Mouse (Mus musculus): ENCODE data around the gene Kcnab2. TPM values are rescaled to one million over a fixed set of nuclear protein-coding genes. Genes with fewer than 3 reads are reported as not detected.

Kcnab2 gene
- polyA plus RNA-seq, 1 experiment from 2014 or later: 9.6 TPM

DNA sequence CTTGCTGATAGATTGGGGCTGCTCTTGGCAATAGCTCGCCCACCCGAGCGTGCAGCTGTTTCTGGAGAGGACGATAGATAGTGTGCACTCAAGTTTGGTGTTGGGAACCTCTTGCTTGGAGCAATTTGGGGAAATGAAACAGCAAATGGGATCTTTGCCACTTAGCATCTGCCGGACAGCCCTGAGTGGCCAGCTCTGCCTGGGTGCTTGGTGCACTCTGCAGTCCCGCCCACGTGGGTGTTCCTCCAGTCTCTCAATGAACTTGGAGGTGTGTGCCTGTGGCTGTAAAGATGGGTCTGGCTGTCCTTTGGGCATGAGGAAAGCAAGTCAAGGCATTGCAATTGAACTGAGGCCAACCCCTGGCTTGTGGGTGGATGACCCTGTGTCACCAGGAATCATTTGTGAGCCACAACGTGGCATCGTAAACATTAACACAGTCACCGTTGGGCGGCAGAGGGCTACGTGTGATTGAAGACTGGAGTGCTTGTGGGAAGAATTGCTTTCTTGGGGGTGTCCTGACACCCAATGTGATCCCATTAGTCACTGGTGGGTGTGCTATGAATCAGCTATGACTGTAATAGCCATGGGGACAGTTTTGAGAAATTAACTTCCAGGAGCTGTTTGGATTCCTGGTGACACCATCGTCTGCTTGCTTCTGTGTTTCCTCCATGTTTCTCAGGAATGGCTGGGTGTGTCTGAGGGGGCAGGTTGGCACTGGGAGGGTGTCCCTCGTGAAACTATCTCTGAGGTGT, 123.6 kb downstream of the Kcnab2 start:
- DNase-seq (ENCODE audit: low spot score): no peak
- Histone ChIP-seq H3K4me1 (replicated peaks; ENCODE audit: control insufficient read depth, insufficient read depth, low read length) (no peaks in the 10 kb centered on the region; the same call in 1 of the 2 replicates), H3K4me2 (no peak overlapping the region), H3K36me3 (ENCODE audit: control insufficient read depth, insufficient read depth, low read length) (no peaks in the 10 kb centered on the region), H3K9ac (ENCODE audit: low read depth, low read length) (no peak overlapping the region), H3K4me3 (ENCODE audit: low read depth, low read length) (no peak overlapping the region), H3K27ac (ENCODE audit: low read depth, low read length) (no peak overlapping the region), H3K9me3 (ENCODE audit: control insufficient read depth, low read length) (no peaks in the 10 kb centered on the region), H3K27me3 (replicated peaks; ENCODE audit: control insufficient read depth, insufficient read depth, low read length) (peaks cover 28% of the 10 kb centered on the region)
- WGBS: 75% methylated on average over 14 of the region's 14 CpGs
- no peak for ATAC-seq (replicated peaks; ENCODE audit: low FRiP score)

DNA sequence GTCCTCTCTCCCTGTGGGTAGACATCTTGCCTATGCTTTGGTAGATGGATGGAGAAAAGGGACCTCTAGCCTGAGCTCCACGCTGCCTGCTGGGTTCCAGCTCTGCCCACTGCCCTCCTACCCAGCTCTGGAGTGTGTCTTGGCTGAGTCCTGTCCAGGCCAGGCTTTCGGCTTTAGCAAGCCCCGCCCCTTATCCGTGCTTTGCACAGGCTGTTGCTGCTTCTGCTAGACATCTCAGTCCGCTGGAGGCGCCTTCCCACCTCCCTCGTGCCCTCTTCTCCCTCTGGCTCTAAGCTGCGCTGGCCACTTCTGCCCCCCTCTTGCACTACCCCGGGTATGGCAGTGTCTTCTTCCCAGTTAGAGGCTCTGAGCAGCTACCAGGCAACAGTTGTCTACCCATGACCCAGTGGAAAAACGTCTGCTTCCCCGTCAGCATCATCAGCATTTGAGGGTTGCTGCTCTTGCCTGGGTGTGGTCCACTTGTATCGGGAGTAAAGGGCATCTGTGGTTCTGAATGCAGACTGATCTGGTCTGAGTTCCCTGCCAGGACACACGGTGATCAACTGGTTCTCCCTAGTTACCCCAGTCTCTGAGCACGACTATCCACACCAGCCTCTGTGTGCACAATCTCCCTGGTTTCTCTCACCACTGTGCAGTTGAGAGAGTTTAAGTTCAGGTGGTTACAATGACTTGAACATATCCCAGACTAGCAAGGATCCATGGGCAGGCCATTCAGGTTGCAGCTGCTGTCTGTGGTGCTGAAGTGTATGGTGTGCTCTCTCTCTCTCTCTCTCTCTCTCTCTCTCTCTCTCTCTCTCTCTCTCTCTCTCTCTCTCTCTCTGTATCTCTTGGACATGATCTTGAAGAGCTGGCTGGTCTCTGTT, 126.0 kb downstream of the Kcnab2 start:
- 0 out of 2 replicates have a peak, but pooled peaks have one; percentile 34 for ATAC-seq (replicated peaks; ENCODE audit: low FRiP score)
- 16% methylated on average over 14 of the region's 14 CpGs for WGBS
- Histone ChIP-seq H3K4me1 (replicated peaks; ENCODE audit: control insufficient read depth, insufficient read depth, low read length) (no peaks in the 10 kb centered on the region; the same call in 1 of the 2 replicates), H3K36me3 (ENCODE audit: control insufficient read depth, insufficient read depth, low read length) (no peaks in the 10 kb centered on the region), H3K27me3 (replicated peaks; ENCODE audit: control insufficient read depth, insufficient read depth, low read length) (peaks cover 38% of the 10 kb centered on the region), H3K4me3 (ENCODE audit: low read depth, low read length) (no peak overlapping the region), H3K9me3 (ENCODE audit: control insufficient read depth, low read length) (no peaks in the 10 kb centered on the region), H3K4me2 (no peak overlapping the region), H3K9ac (ENCODE audit: low read depth, low read length) (no peak overlapping the region), H3K27ac (ENCODE audit: low read depth, low read length) (no peak overlapping the region)
- DNase-seq (ENCODE audit: low spot score): no peak

- DNase-seq (ENCODE audit: low spot score): no peak
- WGBS: 27% methylated on average over 8 of the region's 8 CpGs
- H3K4me3 ChIP-seq (ENCODE audit: low read depth, low read length): no peak overlapping the region
- no peak overlapping the region for H3K27ac ChIP-seq (ENCODE audit: low read depth, low read length)
- no peaks in the 10 kb centered on the region; the same call in none of the 2 replicates for H3K4me1 ChIP-seq (replicated peaks; ENCODE audit: control insufficient read depth, insufficient read depth, low read length)
- no peaks in the 10 kb centered on the region for H3K9me3 ChIP-seq (ENCODE audit: control insufficient read depth, low read length)
- peaks cover 38% of the 10 kb centered on the region for H3K27me3 ChIP-seq (replicated peaks; ENCODE audit: control insufficient read depth, insufficient read depth, low read length)
- H3K9ac ChIP-seq (ENCODE audit: low read depth, low read length): no peak overlapping the region
- H3K36me3 ChIP-seq (ENCODE audit: control insufficient read depth, insufficient read depth, low read length): no peaks in the 10 kb centered on the region
- H3K4me2 ChIP-seq: no peak overlapping the region
- ATAC-seq (replicated peaks; ENCODE audit: low FRiP score): no peak
These were observed 126.8 kb downstream of the Kcnab2 start for GRCm38 (mm10) chr4:152350722-152351421.

GRCm38 (mm10) chr4:152349837-152350381, 127.8 kb downstream of the Kcnab2 start:
- ATAC-seq (replicated peaks; ENCODE audit: low FRiP score) (no peak), DNase-seq (ENCODE audit: low spot score) (no peak)
- no peak overlapping the region for H3K9ac ChIP-seq (ENCODE audit: low read depth, low read length)
- WGBS: 9% methylated on average over 17 of the region's 17 CpGs
- no peaks in the 10 kb centered on the region for H3K9me3 ChIP-seq (ENCODE audit: control insufficient read depth, low read length)
- no peak overlapping the region for H3K4me3 ChIP-seq (ENCODE audit: low read depth, low read length)
- H3K4me1 ChIP-seq (replicated peaks; ENCODE audit: control insufficient read depth, insufficient read depth, low read length): peaks cover 8% of the 10 kb centered on the region
- H3K4me2 ChIP-seq: no peak overlapping the region
- H3K36me3 ChIP-seq (ENCODE audit: control insufficient read depth, insufficient read depth, low read length): no peaks in the 10 kb centered on the region
- no peak overlapping the region for H3K27ac ChIP-seq (ENCODE audit: low read depth, low read length)
- peaks cover 38% of the 10 kb centered on the region for H3K27me3 ChIP-seq (replicated peaks; ENCODE audit: control insufficient read depth, insufficient read depth, low read length)

GRCm38 (mm10) chr4:152345120-152345889, 132.4 kb downstream of the Kcnab2 start:
- DNase-seq (ENCODE audit: low spot score) (no peak), ATAC-seq (replicated peaks; ENCODE audit: low FRiP score) (peak; percentile 60)
- Histone ChIP-seq H3K27me3 (replicated peaks; ENCODE audit: control insufficient read depth, insufficient read depth, low read length) (peaks cover 33% of the 10 kb centered on the region), H3K27ac (ENCODE audit: low read depth, low read length) (no peak overlapping the region), H3K9ac (ENCODE audit: low read depth, low read length) (no peak overlapping the region), H3K9me3 (ENCODE audit: control insufficient read depth, low read length) (no peaks in the 10 kb centered on the region), H3K4me1 (replicated peaks; ENCODE audit: control insufficient read depth, insufficient read depth, low read length) (peaks cover 17% of the 10 kb centered on the region), H3K4me3 (ENCODE audit: low read depth, low read length) (no peak overlapping the region), H3K36me3 (ENCODE audit: control insufficient read depth, insufficient read depth, low read length) (no peaks in the 10 kb centered on the region), H3K4me2 (no peak overlapping the region)
- 43% methylated on average over 7 of the region's 7 CpGs for WGBS

- Histone ChIP-seq H3K27ac (ENCODE audit: low read depth, low read length) (no peak overlapping the region), H3K4me1 (replicated peaks; ENCODE audit: control insufficient read depth, insufficient read depth, low read length) (peaks cover 17% of the 10 kb centered on the region), H3K36me3 (ENCODE audit: control insufficient read depth, insufficient read depth, low read length) (no peaks in the 10 kb centered on the region), H3K4me3 (ENCODE audit: low read depth, low read length) (no peak overlapping the region), H3K27me3 (replicated peaks; ENCODE audit: control insufficient read depth, insufficient read depth, low read length) (peaks cover 33% of the 10 kb centered on the region), H3K9me3 (ENCODE audit: control insufficient read depth, low read length) (no peaks in the 10 kb centered on the region), H3K4me2 (no peak overlapping the region), H3K9ac (ENCODE audit: low read depth, low read length) (no peak overlapping the region)
- 38% methylated on average over 7 of the region's 7 CpGs for WGBS
- no peak for ATAC-seq (replicated peaks; ENCODE audit: low FRiP score)
- DNase-seq (ENCODE audit: low spot score): no peak
These were observed 133.0 kb downstream of the Kcnab2 start for GRCm38 (mm10) chr4:152344651-152345050.

- Histone ChIP-seq H3K9me3 (ENCODE audit: control insufficient read depth, low read length) (no peaks in the 10 kb centered on the region), H3K4me3 (ENCODE audit: low read depth, low read length) (no peak overlapping the region), H3K27ac (ENCODE audit: low read depth, low read length) (no peak overlapping the region), H3K4me2 (no peak overlapping the region), H3K4me1 (replicated peaks; ENCODE audit: control insufficient read depth, insufficient read depth, low read length) (peaks cover 20% of the 10 kb centered on the region), H3K9ac (ENCODE audit: low read depth, low read length) (no peak overlapping the region), H3K27me3 (replicated peaks; ENCODE audit: control insufficient read depth, insufficient read depth, low read length) (peaks cover 34% of the 10 kb centered on the region), H3K36me3 (ENCODE audit: control insufficient read depth, insufficient read depth, low read length) (no peaks in the 10 kb centered on the region)
- ATAC-seq (replicated peaks; ENCODE audit: low FRiP score) (no peak), DNase-seq (ENCODE audit: low spot score) (no peak)
- 6% methylated on average over 5 of the region's 5 CpGs for WGBS
These were observed 134.4 kb downstream of the Kcnab2 start for GRCm38 (mm10) chr4:152343296-152343695.
